Comparison of ENCODE assay signal across 12 mouse cellular contexts in genomic region chr10:11274431-11274830, GRCm38 (mm10). TPM values are rescaled to one million over a fixed set of nuclear protein-coding genes. Genes with fewer than 3 reads are reported as not detected.
A peak's percentile ranks its signal among the peaks of the same experiment; 100 is the strongest.
DNase-seq lines count a peak whose midpoint lies in the region; ATAC-seq and TF ChIP-seq lines count a peak whose summit lies in the region.
"Had no signal": no experiment of that assay in that cellular context is flagged by ENCODE, and none has a peak within 500 bp of the region (broad histone marks: within the 10 kb centered on the region; RNA-seq: fewer than 3 reads in every experiment).

No protein-coding gene starts in this region.

- no peaks in the 10 kb centered on the region for H3K9me3 ChIP-seq in kidney, embryonic 14.5 days (ENCODE audit: control insufficient read depth, low read length)
- H3K9me3 ChIP-seq in limb, embryonic 10.5 days (replicated peaks) = no peaks in the 10 kb centered on the region
- H3K9me3 ChIP-seq: embryonic facial prominence, embryonic 13.5 days; G1E; heart, embryonic 13.5 days; limb, embryonic 15.5 days; megakaryocyte, embryonic 14.5 days had no signal

- H3K4me1 ChIP-seq in kidney, embryonic 14.5 days (ENCODE audit: control insufficient read depth, insufficient read depth, low read length) = no peaks in the 10 kb centered on the region
- no peaks in the 10 kb centered on the region for H3K4me1 ChIP-seq in limb, embryonic 10.5 days
- H3K4me1 ChIP-seq: embryonic facial prominence, embryonic 13.5 days; limb, embryonic 15.5 days had no signal

- ATAC-seq in kidney, embryonic 14.5 days (ENCODE audit: low FRiP score, low TSS enrichment) = no peak

- WGBS in kidney, embryonic 14.5 days = 68% methylated on average over 1 of the region's 1 CpGs
- 93% methylated on average over 1 of the region's 1 CpGs for WGBS in limb, embryonic 10.5 days

- TF ChIP-seq CTCF in gastrocnemius, adult 2 months (IDR thresholded peaks at IDR 0.05) = no peak

- no peak overlapping the region for H3K4me2 ChIP-seq in kidney, embryonic 14.5 days (replicated peaks; ENCODE audit: low read depth, low read length)
- H3K4me2 ChIP-seq: embryonic facial prominence, embryonic 13.5 days; heart, embryonic 13.5 days; limb, embryonic 15.5 days had no signal

- DNase-seq in kidney, adult 11 months = peak; percentile 81
- DNase-seq in adrenal gland, postnatal 25 days = peak; percentile 5
- peak; percentile 83 for DNase-seq in gastrocnemius, adult 2 months
- DNase-seq in kidney, postnatal 25 days = peak; percentile 61 to 83
- DNase-seq in retina, embryonic 14.5 days (ENCODE audit: low spot score) = no peak
- DNase-seq in limb, embryonic 10.5 days (ENCODE audit: low spot score) = no peak

- no peak overlapping the region for H3K4me3 ChIP-seq in kidney, embryonic 14.5 days (ENCODE audit: low read length)
- H3K4me3 ChIP-seq in gastrocnemius, adult 2 months = no peak overlapping the region
- H3K4me3 ChIP-seq in limb, embryonic 10.5 days = no peak overlapping the region
- H3K4me3 ChIP-seq: embryonic facial prominence, embryonic 13.5 days; heart, embryonic 13.5 days; limb, embryonic 15.5 days; megakaryocyte, embryonic 14.5 days had no signal

- H3K27me3 ChIP-seq in kidney, embryonic 14.5 days (ENCODE audit: control insufficient read depth, insufficient read depth, low read length) = no peaks in the 10 kb centered on the region
- H3K27me3 ChIP-seq in limb, embryonic 10.5 days (ENCODE audit: low read depth, poor library complexity, severe bottlenecking) = no peaks in the 10 kb centered on the region
- H3K27me3 ChIP-seq: embryonic facial prominence, embryonic 13.5 days; heart, embryonic 13.5 days; limb, embryonic 15.5 days; megakaryocyte, embryonic 14.5 days had no signal

- H3K36me3 ChIP-seq in kidney, embryonic 14.5 days (ENCODE audit: control insufficient read depth, insufficient read depth, low read length) = no peaks in the 10 kb centered on the region
- H3K36me3 ChIP-seq in limb, embryonic 10.5 days = no peaks in the 10 kb centered on the region
- H3K36me3 ChIP-seq: embryonic facial prominence, embryonic 13.5 days; G1E; heart, embryonic 13.5 days; limb, embryonic 15.5 days had no signal

- H3K27ac ChIP-seq in kidney, embryonic 14.5 days (ENCODE audit: low read depth, low read length) = no peak overlapping the region
- H3K27ac ChIP-seq in gastrocnemius, adult 2 months = peak overlapping the region; percentile 59
- H3K27ac ChIP-seq in limb, embryonic 10.5 days = no peak overlapping the region
- H3K27ac ChIP-seq: embryonic facial prominence, embryonic 13.5 days; heart, embryonic 13.5 days; limb, embryonic 15.5 days had no signal

- intact Hi-C loops in gastrocnemius, adult 2 months (cut with DNase I) = no loop called here

- no peak overlapping the region for H3K9ac ChIP-seq in kidney, embryonic 14.5 days (ENCODE audit: low read depth, low read length)
- H3K9ac ChIP-seq: embryonic facial prominence, embryonic 13.5 days; heart, embryonic 13.5 days; limb, embryonic 15.5 days had no signal

RNA-seq across cellular contexts. Expression of gene Fbxo30, which starts 6.7 kb away (rescaled TPM):
- polyA plus RNA-seq in kidney, embryonic 14.5 days (2014; fragmentation: Nextera tagmentation; extraction: Ambion mirVana) = 13.6 and 30.4 TPM in 2 replicates
- 23.3 and 26.2 TPM in 2 replicates for total RNA-seq in adrenal gland, postnatal 25 days (2021)
- total RNA-seq in gastrocnemius, adult 2 months (2021) = 10 to 100 TPM; 15.6 to 17.2 TPM
- polyA plus RNA-seq in limb, embryonic 10.5 days (2016; fragmentation: Nextera tagmentation; extraction: Ambion mirVana) = 50.6 and 55.8 TPM in 2 replicates

Comparison
In these comparisons a context has a peak if more than half of its experiments do, and no peak if none do; other contexts are left out.
1. DNase-seq: peak in kidney, adult 11 months (single experiment), adrenal gland, postnatal 25 days (single experiment), gastrocnemius, adult 2 months (single experiment) and kidney, postnatal 25 days (2 of 2); none in retina, embryonic 14.5 days (single experiment) and limb, embryonic 10.5 days (single experiment).